In the genomic region with DNA sequence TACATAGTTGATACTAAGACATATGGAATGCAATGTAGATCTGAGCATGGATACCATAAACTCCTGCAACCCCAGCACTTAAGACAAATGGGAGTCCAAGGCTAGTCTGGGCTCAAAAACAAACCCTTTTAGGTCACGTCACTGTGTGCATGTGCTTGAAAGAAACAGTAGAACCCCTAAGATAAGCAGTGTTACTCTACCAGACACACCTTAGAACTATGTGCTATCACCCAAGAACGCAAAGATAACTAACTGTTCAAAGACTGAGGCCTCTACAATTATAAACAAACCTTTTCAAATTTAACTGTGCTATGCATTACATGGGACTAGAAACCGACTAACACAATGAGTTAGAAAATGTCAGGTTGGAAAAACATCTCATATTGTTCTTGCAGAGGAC, we compare ENCODE assay signal across 38 mouse cellular contexts. TPM values are rescaled to one million over a fixed set of nuclear protein-coding genes. Genes with fewer than 3 reads are reported as not detected.
DNase-seq lines count a peak whose midpoint lies in the region; ATAC-seq and TF ChIP-seq lines count a peak whose summit lies in the region.
"Had no signal": no experiment of that assay in that cellular context is flagged by ENCODE, and none has a peak within 500 bp of the region (broad histone marks: within the 10 kb centered on the region; RNA-seq: fewer than 3 reads in every experiment).

No protein-coding gene starts in this region.

- peak; percentile 35 for DNase-seq in MEL (ENCODE audit: low read depth, low spot score)
- no peak for DNase-seq in liver, embryonic 14.5 days (ENCODE audit: low read depth in 3 of 3, low spot score in 3 of 3)
- DNase-seq in kidney, adult 11 months, result no peak
- DNase-seq in heart, adult 9 months (ENCODE audit: low spot score in 2 of 2), result no peak
- no peak for DNase-seq in gastrocnemius, postnatal 4 days (ENCODE audit: low spot score in 2 of 2)
- DNase-seq: adrenal gland, postnatal 10 days; adrenal gland, postnatal 36 days; cerebellum, adult 11 months; cerebellum, adult 8-10 months; cerebellum, postnatal 10 days; cerebellum, postnatal 36 days; embryo, embryonic 11 days; gastrocnemius, postnatal 10 days; gastrocnemius, postnatal 36 days; heart, adult 11 months; heart, postnatal 10 days; heart, postnatal 36 days had no signal

- TF ChIP-seq POLR2A in ES-Bruce4 (IDR thresholded peaks at IDR 0.05; ENCODE audit: insufficient read depth, low read length) (no peak), MEL (IDR thresholded peaks at IDR 0.05; ENCODE audit: control insufficient read depth in 1 of 2, insufficient read depth in 1 of 2, low read depth in 1 of 2, low read length in 2 of 2, poor library complexity in 1 of 2) (no peak)

- H3K4me1 ChIP-seq in ES-Bruce4 (ENCODE audit: control insufficient read depth, insufficient read depth, low read length) (no peaks in the 10 kb centered on the region), MEL (ENCODE audit: control insufficient read depth in 1 of 2, insufficient read depth in 2 of 2, low read length in 2 of 2) (peaks cover 6 to 8% of the 10 kb centered on the region in 2 experiments)
- H3K4me1 ChIP-seq in liver, embryonic 14.5 days (replicated peaks; ENCODE audit: control insufficient read depth in 2 of 2, insufficient read depth in 2 of 2, low read length in 1 of 2), result peaks cover 0 to 11% of the 10 kb centered on the region in 2 experiments; a peak in 2 of 4 replicates
- H3K4me1 ChIP-seq: embryonic facial prominence, embryonic 10.5 days; embryonic facial prominence, embryonic 13.5 days; forebrain, embryonic 13.5 days; heart, embryonic 15.5 days had no signal

- peak; percentile 50; the same call in 1 of the 2 replicates for ATAC-seq in liver, embryonic 14.5 days (ENCODE audit: insufficient read depth)
- peak; percentile 76 for ATAC-seq in megakaryocyte progenitor cell, adult 5-6 weeks (replicated peaks; ENCODE audit: poor library complexity)
- ATAC-seq: CD4-positive, CD25-positive, alpha-beta regulatory T cell, adult 4 months; forebrain, embryonic 13.5 days; forebrain, embryonic 16.5 days; hindbrain, postnatal 0 days; inflammation-experienced regulatory T-cells, adult 6 months; Patski had no signal

- H3K27me3 ChIP-seq in ES-Bruce4 (ENCODE audit: control insufficient read depth, insufficient read depth, low read length, poor library complexity, severe bottlenecking) (no peaks in the 10 kb centered on the region), MEL (ENCODE audit: control insufficient read depth in 1 of 2, insufficient read depth in 2 of 2, low read length in 2 of 2) (no peaks in the 10 kb centered on the region)
- no peaks in the 10 kb centered on the region for H3K27me3 ChIP-seq in liver, embryonic 14.5 days (ENCODE audit: control insufficient read depth, insufficient read depth, low read length)
- H3K27me3 ChIP-seq: embryonic facial prominence, embryonic 13.5 days; forebrain, embryonic 13.5 days; heart, embryonic 12.5 days; heart, embryonic 15.5 days; Patski had no signal

- H3K9me3 ChIP-seq in ES-Bruce4 (replicated peaks; ENCODE audit: control insufficient read depth, insufficient read depth, low read length, poor library complexity, severe bottlenecking) (no peaks in the 10 kb centered on the region), MEL (replicated peaks; ENCODE audit: insufficient read depth, low read length) (no peaks in the 10 kb centered on the region)
- H3K9me3 ChIP-seq in liver, embryonic 14.5 days (ENCODE audit: control insufficient read depth, low read length), result no peaks in the 10 kb centered on the region
- H3K9me3 ChIP-seq: embryonic facial prominence, embryonic 10.5 days; forebrain, embryonic 13.5 days; heart, embryonic 12.5 days; heart, embryonic 15.5 days had no signal

- H3K9ac ChIP-seq in ES-Bruce4 (ENCODE audit: low read depth, poor library complexity, severe bottlenecking) (no peak overlapping the region), MEL (ENCODE audit: control insufficient read depth, low read depth, low read length, poor library complexity, severe bottlenecking) (no peak overlapping the region)
- no peak overlapping the region for H3K9ac ChIP-seq in liver, embryonic 14.5 days (replicated peaks)
- H3K9ac ChIP-seq: embryonic facial prominence, embryonic 13.5 days; forebrain, embryonic 13.5 days; heart, embryonic 12.5 days; heart, embryonic 15.5 days; hindbrain, embryonic 14.5 days had no signal

- H3K27ac ChIP-seq in ES-Bruce4 (ENCODE audit: insufficient read depth, low read length), result peak overlapping the region; percentile 56
- no peak overlapping the region for H3K27ac ChIP-seq in MEL (ENCODE audit: control insufficient read depth, low read depth, low read length)
- H3K27ac ChIP-seq in liver, embryonic 14.5 days, result no peak overlapping the region
- H3K27ac ChIP-seq: embryonic facial prominence, embryonic 10.5 days; embryonic facial prominence, embryonic 13.5 days; forebrain, embryonic 13.5 days; heart, embryonic 15.5 days; hindbrain, embryonic 14.5 days; hindbrain, postnatal 0 days had no signal

- TF ChIP-seq CTCF in ES-Bruce4 (IDR thresholded peaks at IDR 0.05; ENCODE audit: low read depth, low read length) (no peak), MEL (IDR thresholded peaks at IDR 0.05 in 2 of 3, conservative IDR thresholded peaks at IDR 0.05 in 1 of 3; ENCODE audit: control insufficient read depth in 1 of 3, insufficient read depth in 1 of 3, low read depth in 2 of 3, low read length in 3 of 3, poor library complexity in 1 of 3, severe bottlenecking in 1 of 3) (no peak)
- TF ChIP-seq CTCF in liver, embryonic 14.5 days (IDR thresholded peaks at IDR 0.05; ENCODE audit: low read depth), result no peak

- WGBS in liver, embryonic 14.5 days (ENCODE audit: insufficient replicate concordance), result 30% methylated on average over 3 of the region's 3 CpGs

- H3K79me2 ChIP-seq in MEL (ENCODE audit: control insufficient read depth, insufficient read depth, low read length, poor library complexity), result peaks cover 57% of the 10 kb centered on the region

- peaks cover 15% of the 10 kb centered on the region; the same call in 1 of the 2 replicates for H3K36me3 ChIP-seq in ES-Bruce4 (ENCODE audit: control insufficient read depth, insufficient read depth, low read length, poor library complexity, severe bottlenecking)
- H3K36me3 ChIP-seq in MEL (ENCODE audit: control insufficient read depth in 1 of 2, insufficient read depth in 2 of 2, low read length in 2 of 2), result peaks cover 19 to 21% of the 10 kb centered on the region in 2 experiments
- peaks cover 31% of the 10 kb centered on the region for H3K36me3 ChIP-seq in liver, embryonic 14.5 days (replicated peaks; ENCODE audit: control insufficient read depth, insufficient read depth, low read depth)

- no peak for TF ChIP-seq EP300 in ES-Bruce4 (IDR thresholded peaks at IDR 0.05; ENCODE audit: insufficient read depth, low read depth, low read length)
- TF ChIP-seq EP300 in MEL (IDR thresholded peaks at IDR 0.05; ENCODE audit: low read depth in 1 of 2, low read length in 2 of 2), result peak; percentile 52 to 66; a peak in 2 of 4 replicates
- no peak; the same call in 1 of the 2 replicates for TF ChIP-seq EP300 in liver, embryonic 14.5 days (IDR thresholded peaks at IDR 0.05; ENCODE audit: low read depth)

- H3K4me3 ChIP-seq in ES-Bruce4 (ENCODE audit: low read depth, low read length) (no peak overlapping the region), MEL (ENCODE audit: control insufficient read depth in 1 of 2, insufficient read depth in 1 of 2, low read depth in 2 of 2, low read length in 2 of 2) (no peak overlapping the region)
- no peak overlapping the region for H3K4me3 ChIP-seq in liver, embryonic 14.5 days (ENCODE audit: insufficient read depth in 1 of 2, low read depth in 2 of 2, low read length in 2 of 2)
- H3K4me3 ChIP-seq: embryonic facial prominence, embryonic 10.5 days; embryonic facial prominence, embryonic 13.5 days; erythroblast, embryonic 14.5 days; forebrain, embryonic 13.5 days; heart, embryonic 12.5 days; heart, embryonic 15.5 days had no signal

- H3K4me2 ChIP-seq in liver, embryonic 14.5 days (ENCODE audit: low read depth), result no peak overlapping the region
- H3K4me2 ChIP-seq: embryonic facial prominence, embryonic 13.5 days; forebrain, embryonic 13.5 days; heart, embryonic 12.5 days; heart, embryonic 15.5 days; hindbrain, embryonic 14.5 days had no signal

- no peak for TF ChIP-seq RAD21 in MEL (IDR thresholded peaks at IDR 0.05; ENCODE audit: low read depth, low read length)

TF ChIP-seq in MEL, 35 proteins besides CTCF, POLR2A, EP300 and RAD21 (continues in another document):
- TF ChIP-seq TAL1 (IDR thresholded peaks at IDR 0.05; ENCODE audit: low read length) (no peak), MAX (IDR thresholded peaks at IDR 0.05; ENCODE audit: low read length) (peak; percentile 45), MXI1 (IDR thresholded peaks at IDR 0.05; ENCODE audit: low read depth, low read length) (peak; percentile 65; the same call in 1 of the 2 replicates), USF1 (IDR thresholded peaks at IDR 0.05; ENCODE audit: low read depth, low read length) (no peak), GABPA (IDR thresholded peaks at IDR 0.05; ENCODE audit: low read depth, low read length) (no peak), ETS1 (IDR thresholded peaks at IDR 0.05; ENCODE audit: low read depth, low read length) (peak; percentile 61; the same call in 1 of the 2 replicates), KAT2A (conservative IDR thresholded peaks at IDR 0.05; ENCODE audit: low read depth, low read length) (no peak), SIN3A (IDR thresholded peaks at IDR 0.05; ENCODE audit: low read length) (peak; percentile 42; the same call in 1 of the 2 replicates)

RNA-seq across cellular contexts. Expression of a gene that starts 27.3 kb away (rescaled TPM):
- 98.0 and 102 TPM in 2 replicates for polyA plus RNA-seq in ES-Bruce4 (2011; ENCODE audit: insufficient read depth, insufficient read length, low read depth, missing spikeins)
- 34.9 and 36.1 TPM in 2 replicates for total RNA-seq in MEL (2012; rRNA removed)
- 100 to 1,000 TPM in 1 of 2 experiments, 10 to 100 TPM in 1; 27.8 to 299 TPM for polyA plus RNA-seq in MEL (2012; ENCODE audit: insufficient read depth in 1 of 2, insufficient read length in 2 of 2, low read depth in 1 of 2, low replicate concordance in 2 of 2, missing spikeins in 1 of 2)
- polyA plus RNA-seq in liver, embryonic 14.5 days (2012; rRNA removed), result 13.1 and 19.0 TPM in 2 replicates
- 35.0 and 36.2 TPM in 2 replicates for polyA plus RNA-seq in liver, embryonic 14.5 days (2014; fragmentation: Nextera tagmentation; extraction: Ambion mirVana)
- 108 and 111 TPM in 2 replicates for total RNA-seq in megakaryocyte progenitor cell, adult 5-6 weeks (2015)
- 109 and 114 TPM in 2 replicates for total RNA-seq in megakaryocyte progenitor cell, adult 5-6 weeks (2017)
- 10 to 100 TPM; 63.8 to 69.6 TPM for total RNA-seq in gastrocnemius, postnatal 4 days (2021)

RNA-seq across cellular contexts. Expression of a gene that starts 33.5 kb away (rescaled TPM):
- polyA plus RNA-seq in ES-Bruce4 (2011; ENCODE audit: insufficient read depth, insufficient read length, low read depth, missing spikeins), result not detected in 2 replicates
- not detected in 2 replicates for total RNA-seq in MEL (2012; rRNA removed)
- polyA plus RNA-seq in MEL (2012; ENCODE audit: insufficient read depth in 1 of 2, insufficient read length in 2 of 2, low read depth in 1 of 2, low replicate concordance in 2 of 2, missing spikeins in 1 of 2), result not detected
- not detected in 2 replicates for polyA plus RNA-seq in liver, embryonic 14.5 days (2012; rRNA removed)
- polyA plus RNA-seq in liver, embryonic 14.5 days (2014; fragmentation: Nextera tagmentation; extraction: Ambion mirVana), result not detected in 2 replicates
- not detected in 2 replicates for total RNA-seq in megakaryocyte progenitor cell, adult 5-6 weeks (2015)
- total RNA-seq in megakaryocyte progenitor cell, adult 5-6 weeks (2017), result not detected in 2 replicates
- not detected for total RNA-seq in gastrocnemius, postnatal 4 days (2021)
- total RNA-seq: adrenal gland, adult 18-20 months; adrenal gland, postnatal 10 days; adrenal gland, postnatal 36 days; ES-E14; gastrocnemius, adult 18-20 months; gastrocnemius, postnatal 10 days; gastrocnemius, postnatal 36 days; heart, adult 8-10 months; heart, postnatal 10 days; heart, postnatal 36 days; hindbrain, postnatal 0 days had no signal
- polyA plus RNA-seq: C2C12; CD4-positive, CD25-positive, alpha-beta regulatory T cell, adult 4 months; cortical plate, adult 2 months; embryonic facial prominence, embryonic 10.5 days; embryonic facial prominence, embryonic 13.5 days; erythroblast, embryonic 14.5 days; forebrain, embryonic 13.5 days; forebrain, embryonic 16.5 days; heart, embryonic 12.5 days; heart, embryonic 15.5 days; hindbrain, embryonic 11.5 days; hindbrain, embryonic 14.5 days; hindbrain, postnatal 0 days; inflammation-experienced regulatory T-cells, adult 6 months; Patski had no signal
